Mouse (Mus musculus) urinary bladder, postnatal 4 days (tissue): ENCODE results near the gene Dyrk3.
A peak's percentile ranks its signal among the peaks of the same experiment; 100 is the strongest.

Experiments
- DNase-seq, 2 experiments: peaks; one replicate each; pipeline ENCODE4 v3.0.0; 2021 to 2022; ENCODE audit warnings: low spot score in 2 of 2

Dyrk3 gene

DNA sequence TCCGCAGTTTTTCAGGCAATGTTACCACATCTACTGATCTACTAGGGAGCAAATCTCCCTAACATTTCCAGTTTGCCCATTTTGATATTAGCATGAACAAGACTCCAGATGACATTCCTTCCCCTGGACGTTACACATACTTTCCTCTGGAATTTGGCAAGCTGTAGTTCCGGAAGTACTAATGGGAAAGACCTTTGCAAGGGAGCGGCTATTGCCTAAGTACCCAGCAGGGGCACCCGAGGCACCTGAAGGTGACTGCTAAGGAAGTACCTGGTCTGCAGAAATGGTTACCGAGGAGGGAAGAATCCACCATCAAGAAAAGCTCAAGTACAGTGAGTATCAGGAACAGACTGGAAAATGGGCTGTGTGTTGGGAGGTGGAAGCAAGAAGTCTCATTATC is 25.6 kb downstream of the Dyrk3 start:
- peak in 1 of 2 experiments; percentile 42 for DNase-seq

GRCm38 (mm10) chr1:131110525-131111106 is 27.5 kb downstream of the Dyrk3 start:
- DNase-seq: no peak

DNA sequence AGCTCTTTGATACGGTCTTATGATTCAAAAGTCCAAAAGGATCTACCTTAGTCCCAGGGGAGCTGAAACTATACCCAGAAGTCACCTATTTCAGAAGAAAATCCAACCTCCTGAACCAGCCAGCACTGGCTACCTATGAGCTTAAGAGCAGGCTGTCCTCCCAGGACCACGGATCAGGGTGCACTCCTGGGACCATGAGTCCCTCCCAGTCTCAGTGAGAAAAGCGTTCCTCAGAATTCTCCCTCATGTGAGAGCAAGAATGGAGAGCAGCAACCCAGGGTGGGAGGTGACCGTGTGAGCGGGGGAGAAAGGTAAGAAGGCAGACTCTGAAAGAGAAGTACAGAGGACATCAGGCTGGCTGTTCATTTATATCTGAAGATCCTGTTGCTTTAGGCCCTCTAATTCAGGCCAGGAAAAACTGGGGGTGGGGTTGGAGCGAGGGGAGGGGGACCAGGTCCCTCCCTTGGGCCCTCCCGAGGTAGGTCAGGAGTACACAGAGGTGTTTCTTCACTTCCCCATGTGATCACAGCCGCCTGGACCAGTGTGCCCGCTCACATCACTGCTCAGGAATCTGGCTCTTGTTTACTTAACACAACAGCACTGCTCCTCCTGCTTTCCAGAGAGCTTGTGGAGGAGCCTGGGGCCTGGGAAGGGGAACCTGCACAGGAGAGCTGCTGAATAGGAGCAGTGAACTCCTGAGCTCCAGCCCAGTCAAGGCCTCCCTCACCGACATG is 30.4 kb downstream of the Dyrk3 start:
- DNase-seq: peak in 1 of 2 experiments; percentile 51

- no peak for DNase-seq
These were observed 34.2 kb downstream of the Dyrk3 start for GRCm38 (mm10) chr1:131103776-131104424.

- DNase-seq: no peak
These were observed 37.3 kb downstream of the Dyrk3 start for GRCm38 (mm10) chr1:131100808-131101207.

- DNase-seq: peak; percentile 87 to 95
These were observed 40.4 kb downstream of the Dyrk3 start, which contains the start of gene Mapkapk2 for GRCm38 (mm10) chr1:131097700-131098094. Mapkapk2 (minus strand) TSS chr1:131097826.

- DNase-seq: peak; percentile 65 to 70
These were observed 41.1 kb downstream of the Dyrk3 start for GRCm38 (mm10) chr1:131096803-131097699.

- no peak for DNase-seq
These were observed 41.9 kb downstream of the Dyrk3 start for GRCm38 (mm10) chr1:131096132-131096695.

DNA sequence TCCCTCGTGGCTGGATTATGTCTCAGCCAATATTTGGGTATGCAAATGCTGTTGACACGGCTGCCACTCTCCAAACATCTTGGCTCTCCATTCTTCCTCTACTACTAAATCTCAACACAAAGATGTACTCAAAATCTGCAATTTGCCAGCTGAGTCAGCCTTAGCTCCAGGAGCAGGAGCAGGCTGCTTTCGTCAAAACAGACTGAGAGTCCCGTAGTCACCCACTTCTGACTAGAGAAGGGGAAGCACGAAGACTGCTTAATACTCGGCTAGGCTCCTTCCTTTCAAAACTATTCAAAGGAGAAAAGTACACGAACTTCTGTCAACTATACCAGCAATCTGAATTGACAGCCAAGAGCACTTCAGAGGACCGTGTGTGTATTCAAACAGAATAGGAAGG is 42.6 kb downstream of the Dyrk3 start:
- no peak for DNase-seq

DNA sequence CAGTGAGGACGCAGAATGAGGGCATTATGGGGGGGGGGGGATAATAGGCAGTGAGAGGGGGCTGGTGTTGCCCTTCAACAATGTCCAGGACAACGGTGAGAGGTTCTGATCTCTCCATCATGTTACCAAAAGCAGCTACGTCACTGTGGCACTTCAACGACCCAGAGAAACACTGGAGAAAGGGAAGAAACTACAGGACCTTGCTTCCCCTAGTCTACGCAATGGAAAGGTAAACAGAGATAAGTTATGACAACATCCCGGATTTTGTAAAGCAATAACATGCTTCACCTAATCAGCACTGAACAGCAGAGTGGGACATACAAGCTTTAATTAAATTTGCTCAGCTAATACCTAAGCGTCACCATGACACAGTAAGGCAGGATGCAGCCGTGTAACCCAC is 44.3 kb downstream of the Dyrk3 start:
- DNase-seq: no peak

DNA sequence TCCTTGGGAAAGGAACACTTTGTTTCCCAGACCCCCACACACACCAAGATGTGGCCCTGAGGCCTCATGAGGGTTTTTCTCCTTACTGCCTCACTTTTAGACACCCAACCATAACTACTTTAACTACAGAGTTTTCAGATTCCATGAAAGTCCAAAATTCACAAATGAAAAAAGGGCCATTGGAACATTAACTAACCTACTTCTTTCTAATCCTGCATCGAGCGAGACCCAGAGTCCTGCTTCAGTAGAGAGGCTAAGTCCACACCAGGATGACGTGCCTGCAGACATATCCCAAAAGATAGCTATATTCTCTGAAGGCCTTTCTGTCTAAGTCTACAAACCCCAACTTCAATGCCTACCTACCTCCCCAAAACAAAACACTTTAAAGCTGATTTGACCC is 45.3 kb downstream of the Dyrk3 start:
- no peak for DNase-seq

GRCm38 (mm10) chr1:131092173-131092572 is 46.0 kb downstream of the Dyrk3 start:
- no peak for DNase-seq

GRCm38 (mm10) chr1:131091481-131091880 is 46.7 kb downstream of the Dyrk3 start:
- DNase-seq: no peak

DNA sequence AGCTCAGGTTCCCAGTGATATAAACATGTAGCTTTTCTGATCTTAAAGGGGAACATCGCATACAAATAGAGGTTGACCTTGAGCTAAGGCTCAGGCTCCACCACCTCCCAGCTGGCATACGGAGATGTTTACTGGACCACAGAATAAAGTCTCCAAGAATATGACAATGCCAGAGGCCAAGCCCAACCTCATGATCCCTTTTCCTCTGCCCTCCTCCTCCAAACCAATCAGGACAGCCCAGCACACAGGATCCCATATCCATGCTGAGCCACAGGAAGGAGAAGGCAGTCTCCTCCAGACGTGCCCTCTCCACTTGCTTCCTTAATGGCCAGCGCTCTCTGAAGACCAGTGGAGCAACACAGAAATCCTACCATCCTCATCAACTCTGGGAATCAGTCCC is 47.3 kb downstream of the Dyrk3 start:
- DNase-seq: no peak

GRCm38 (mm10) chr1:131090261-131090660 is 47.9 kb downstream of the Dyrk3 start:
- no peak for DNase-seq

- no peak for DNase-seq
These were observed 48.5 kb downstream of the Dyrk3 start for GRCm38 (mm10) chr1:131089525-131090127.

DNA sequence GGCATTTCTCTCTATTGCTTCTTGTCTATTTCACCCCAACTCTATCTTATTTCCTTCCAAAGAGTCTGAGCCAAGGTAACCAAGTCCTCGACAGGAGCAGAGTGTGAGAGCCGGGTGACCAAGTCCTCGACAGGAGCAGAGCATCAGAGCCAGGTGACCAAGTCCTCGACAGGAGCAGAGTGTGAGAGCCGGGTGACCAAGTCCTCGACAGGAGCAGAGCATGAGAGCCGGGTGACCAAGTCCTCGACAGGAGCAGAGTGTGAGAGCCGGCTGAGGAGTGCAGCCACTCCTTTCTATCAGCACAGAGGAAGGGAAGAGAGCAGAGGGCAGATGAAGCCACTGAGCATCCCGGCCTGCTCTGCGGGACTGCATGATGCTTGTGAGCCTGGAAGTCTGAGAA is 49.6 kb downstream of the Dyrk3 start:
- no peak for DNase-seq

DNA sequence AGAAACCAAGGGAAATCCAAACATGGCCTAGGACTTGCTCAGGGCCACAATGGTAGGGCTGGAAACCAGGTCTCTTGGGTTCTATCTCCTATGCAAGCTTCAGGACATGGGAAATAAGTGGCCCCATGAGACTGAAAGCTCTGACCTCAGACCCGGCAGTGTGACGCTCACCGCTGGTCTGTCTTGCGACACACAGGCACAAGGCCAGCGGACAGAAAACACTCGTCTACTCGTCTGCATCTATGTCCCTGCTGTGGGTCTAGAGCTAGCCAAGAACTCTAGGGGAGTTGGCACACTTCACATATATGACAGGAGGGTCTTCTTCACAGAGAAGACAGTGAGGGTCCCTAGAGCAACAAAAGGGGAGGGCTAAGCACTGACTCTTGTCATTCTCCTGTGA is 51.2 kb downstream of the Dyrk3 start:
- DNase-seq: no peak

DNA sequence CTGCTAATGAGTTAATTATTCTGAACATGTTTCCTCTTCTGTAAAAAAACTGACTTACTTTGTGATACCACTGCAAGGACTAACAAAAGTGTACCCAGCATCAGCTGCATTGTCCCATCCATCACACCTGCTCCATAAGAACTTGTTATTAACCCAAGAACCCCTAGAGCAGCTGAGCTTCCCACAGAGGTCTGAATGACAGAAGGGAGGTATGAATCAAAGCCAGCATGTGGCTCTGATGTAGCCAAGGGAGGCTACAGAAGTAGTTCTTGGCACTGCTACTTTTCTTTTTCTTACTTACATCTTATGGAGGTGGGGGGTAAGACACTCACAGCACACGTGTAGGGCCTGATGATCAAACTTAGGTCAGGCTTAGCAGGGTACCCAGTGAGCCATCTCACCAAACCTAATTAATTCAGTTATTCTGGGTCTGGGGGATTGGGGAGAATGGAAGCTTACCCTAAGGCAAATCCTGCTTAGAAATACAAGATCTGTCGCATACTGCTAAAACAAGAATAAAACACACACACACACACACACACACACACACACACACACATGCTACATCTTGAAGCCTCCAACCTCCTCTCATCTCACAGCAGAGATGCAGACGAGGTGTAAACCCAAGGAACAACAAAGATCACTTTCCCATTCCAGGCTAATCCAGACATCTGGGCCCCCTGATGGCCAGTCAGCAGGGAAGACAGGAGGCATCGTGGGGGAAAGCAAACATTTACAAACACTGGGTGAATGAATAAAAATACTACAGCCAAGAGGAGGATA is 52.0 kb downstream of the Dyrk3 start:
- DNase-seq: no peak

DNA sequence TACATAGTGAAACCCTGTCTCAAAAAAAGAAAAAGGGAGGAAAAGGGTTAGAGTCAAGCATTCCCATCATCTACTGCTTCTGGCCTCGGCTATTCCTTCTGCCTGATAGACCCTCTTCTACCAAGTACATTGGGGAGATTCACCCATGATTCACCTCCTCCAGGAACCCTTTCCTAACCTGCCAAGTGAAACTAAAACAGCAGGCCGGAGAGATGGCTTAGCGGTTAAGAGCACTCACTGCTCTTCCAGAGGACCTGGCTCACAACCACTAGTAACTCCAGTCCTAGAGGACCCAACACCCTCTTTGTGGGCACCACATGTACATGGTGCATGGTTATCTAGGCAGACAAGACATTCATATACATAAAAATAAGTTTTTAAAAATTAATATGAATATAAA is 52.9 kb downstream of the Dyrk3 start:
- no peak for DNase-seq
